Mouse (Mus musculus): ENCODE data around the gene Tlx2.

DNA sequence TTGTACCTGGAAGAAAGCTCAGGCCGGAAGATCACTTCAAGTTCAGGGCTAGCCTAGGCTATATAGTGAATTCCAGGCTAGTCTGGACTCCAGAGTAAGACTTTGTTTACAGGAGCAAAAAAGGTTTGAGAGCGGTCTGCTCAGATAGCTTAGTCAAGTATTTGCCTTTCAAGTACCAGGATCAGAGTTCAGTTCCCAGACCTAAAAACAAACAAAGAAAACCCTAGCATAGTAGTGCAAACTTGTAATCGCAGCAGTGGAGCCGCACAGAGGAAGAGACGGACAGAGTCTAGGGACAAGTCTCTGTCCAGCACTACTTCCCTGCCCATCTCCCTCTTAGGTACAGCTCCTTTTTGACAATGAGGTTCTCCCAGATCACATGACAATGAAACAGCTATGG, 10.1 kb upstream of the Tlx2 start:
- TF ChIP-seq CTCF (IDR thresholded peaks at IDR 0.05; ENCODE audit: borderline replicate concordance, insufficient read depth, low read depth, low read length) (no peak), POLR2A (IDR thresholded peaks at IDR 0.05; ENCODE audit: borderline replicate concordance, insufficient read depth, low read length) (no peak)
